Mouse (Mus musculus) gastrocnemius, adult 2 months (tissue): ENCODE measurements around the gene Rad51. TPM values are rescaled to one million over a fixed set of nuclear protein-coding genes. Genes with fewer than 3 reads are reported as not detected.

Source experiments
- DNase-seq: peaks from one replicate; pipeline ENCODE4 v3.0.0; 2022
- H3K27ac ChIP-seq: fragments of 200-600 bp; 2 replicates; pipeline ENCODE4 v1.8.1; 2022; ENCODE audit warnings: mild to moderate bottlenecking
- H3K4me3 ChIP-seq: fragments of 200-600 bp; 2 replicates; pipeline ENCODE4 v1.8.1; 2022; ENCODE audit warnings: mild to moderate bottlenecking, moderate library complexity
- CTCF ChIP-seq: fragments of 200-600 bp; IDR thresholded peaks from 2 replicates; pipeline ENCODE4 v1.8.1; 2022; ENCODE audit warnings: antibody characterized with exemption, mild to moderate bottlenecking, moderate library complexity
- intact Hi-C: fragments of 180-260 bp; cut with DNase I; formaldehyde crosslinking; loops from one replicate; pipeline ENCODE4 v1.15.1; 2025
- total RNA-seq, 2 experiments: library from RNA; stranded (reverse); gene quantifications; 2 replicates each; pipeline ENCODE4 v1.2.3; 2021

The Rad51 gene
- total RNA-seq, 2 experiments from 2014 or later: 0.70 to 1.3 TPM

GRCm38 (mm10) chr2:119167866-119168256 lies 55.3 kb downstream of the Rad51 start:
- no peak for TF ChIP-seq CTCF
- H3K4me3 ChIP-seq: peak overlapping the region; percentile 85
- intact Hi-C loops: no loop called here
- peak overlapping the region; percentile 24 for H3K27ac ChIP-seq
- no peak for DNase-seq

- DNase-seq: no peak
- Histone ChIP-seq H3K27ac (no peak overlapping the region), H3K4me3 (no peak overlapping the region)
- intact Hi-C loops: no loop called here
- no peak for TF ChIP-seq CTCF
These were observed 57.7 kb downstream of the Rad51 start for GRCm38 (mm10) chr2:119170282-119170681.

GRCm38 (mm10) chr2:119171574-119171973 lies 59.0 kb downstream of the Rad51 start:
- H3K27ac ChIP-seq: no peak overlapping the region
- intact Hi-C loops: no loop called here
- DNase-seq: no peak
- no peak overlapping the region for H3K4me3 ChIP-seq
- TF ChIP-seq CTCF: no peak

- intact Hi-C loops: no loop called here
- no peak for TF ChIP-seq CTCF
- no peak for DNase-seq
- no peak overlapping the region for H3K27ac ChIP-seq
- no peak overlapping the region for H3K4me3 ChIP-seq
These were observed 59.9 kb downstream of the Rad51 start for GRCm38 (mm10) chr2:119172446-119172845.

- Histone ChIP-seq H3K4me3 (no peak overlapping the region), H3K27ac (no peak overlapping the region)
- intact Hi-C loops: no loop called here
- DNase-seq: peak; percentile 44
- TF ChIP-seq CTCF: no peak
These were observed 60.4 kb downstream of the Rad51 start for GRCm38 (mm10) chr2:119172862-119173576.

- TF ChIP-seq CTCF: no peak
- Histone ChIP-seq H3K4me3 (no peak within 1 kb of the TSS), H3K27ac (no peak within 1 kb of the TSS)
- intact Hi-C loops: no loop called here
- DNase-seq: no peak
These were observed 61.5 kb downstream of the Rad51 start, which contains the start of gene Gm14137 for GRCm38 (mm10) chr2:119173991-119174651. Gm14137 (plus strand) TSS chr2:119174509.

- Histone ChIP-seq H3K4me3 (no peak overlapping the region), H3K27ac (no peak overlapping the region)
- intact Hi-C loops: no loop called here
- DNase-seq: no peak
- no peak for TF ChIP-seq CTCF
These were observed 62.3 kb downstream of the Rad51 start for GRCm38 (mm10) chr2:119174866-119175265.

- no peak overlapping the region for H3K27ac ChIP-seq
- no peak for TF ChIP-seq CTCF
- no peak overlapping the region for H3K4me3 ChIP-seq
- no peak for DNase-seq
- intact Hi-C loops: no loop called here
These were observed 63.0 kb downstream of the Rad51 start for GRCm38 (mm10) chr2:119175614-119176013.

GRCm38 (mm10) chr2:119176761-119177160 lies 64.2 kb downstream of the Rad51 start:
- no peak for DNase-seq
- TF ChIP-seq CTCF: no peak

GRCm38 (mm10) chr2:119177384-119177939 lies 64.9 kb downstream of the Rad51 start:
- intact Hi-C loops: no loop called here
- no peak overlapping the region for H3K4me3 ChIP-seq
- no peak overlapping the region for H3K27ac ChIP-seq
- TF ChIP-seq CTCF: no peak
- DNase-seq: no peak

More at GRCm38 (mm10) chr2:119176761-119177160, 64.2 kb downstream of the Rad51 start:
- Histone ChIP-seq H3K4me3 (no peak overlapping the region), H3K27ac (no peak overlapping the region)
- intact Hi-C loops: no loop called here

GRCm38 (mm10) chr2:119182914-119183313 lies 70.3 kb downstream of the Rad51 start:
- Histone ChIP-seq H3K27ac (no peak overlapping the region), H3K4me3 (no peak overlapping the region)
- no peak for TF ChIP-seq CTCF
- no peak for DNase-seq
- intact Hi-C loops: loop anchor here (10.0 kb wide), 1 partner anchor 438 kb away; the partner anchor contains the start of gene Inafm2

GRCm38 (mm10) chr2:119189029-119189710 lies 76.6 kb downstream of the Rad51 start:
- intact Hi-C loops: loop anchor here (1.0 to 10.0 kb wide), 3 partner anchors 20 to 444 kb away; partner anchors contain the start of gene Inafm2

More at GRCm38 (mm10) chr2:119189029-119189710, 76.6 kb downstream of the Rad51 start:
- Histone ChIP-seq H3K27ac (peak overlapping the region; percentile 32; the same call in 1 of the 2 replicates), H3K4me3 (peak overlapping the region; percentile 67)
- TF ChIP-seq CTCF: peak; percentile 74
- DNase-seq: peak; percentile 92
